Mouse (Mus musculus) E14TG2a.4 (cell line): ENCODE results near the gene Ripk3.

Source experiments
- H3K27me3 ChIP-seq: 2 replicates; pipeline ENCODE4 v1.6.1; 2014; ENCODE audit warnings: low read length, control low read depth; ENCODE audit not compliant: insufficient read depth
- H3K36me3 ChIP-seq: 2 replicates; pipeline ENCODE4 v1.6.1; 2014; ENCODE audit warnings: low read length, control low read depth; ENCODE audit not compliant: insufficient read depth
- H3K4me1 ChIP-seq: replicated peaks from 2 replicates; pipeline ENCODE4 v1.6.1; 2014; ENCODE audit warnings: low read depth, low read length, control low read depth
- H3K4me3 ChIP-seq: replicated peaks from 2 replicates; pipeline ENCODE4 v1.5.1; 2014; ENCODE audit warnings: mild to moderate bottlenecking, low read length
- H3K9me3 ChIP-seq: 2 replicates; pipeline ENCODE4 v1.6.1; 2014; ENCODE audit warnings: low read length, control low read depth
- CTCF ChIP-seq: conservative IDR thresholded peaks from 2 replicates; pipeline ENCODE4 v1.5.1; 2014; ENCODE audit warnings: low read length
- NANOG ChIP-seq: IDR thresholded peaks from 2 replicates; pipeline ENCODE4 v1.6.1; 2014; ENCODE audit warnings: borderline replicate concordance, low read length, mixed read lengths
- POU5F1 ChIP-seq: IDR thresholded peaks from 2 replicates; pipeline ENCODE4 v1.6.1; 2014; ENCODE audit warnings: low read length, borderline replicate concordance

Gene Ripk3

DNA sequence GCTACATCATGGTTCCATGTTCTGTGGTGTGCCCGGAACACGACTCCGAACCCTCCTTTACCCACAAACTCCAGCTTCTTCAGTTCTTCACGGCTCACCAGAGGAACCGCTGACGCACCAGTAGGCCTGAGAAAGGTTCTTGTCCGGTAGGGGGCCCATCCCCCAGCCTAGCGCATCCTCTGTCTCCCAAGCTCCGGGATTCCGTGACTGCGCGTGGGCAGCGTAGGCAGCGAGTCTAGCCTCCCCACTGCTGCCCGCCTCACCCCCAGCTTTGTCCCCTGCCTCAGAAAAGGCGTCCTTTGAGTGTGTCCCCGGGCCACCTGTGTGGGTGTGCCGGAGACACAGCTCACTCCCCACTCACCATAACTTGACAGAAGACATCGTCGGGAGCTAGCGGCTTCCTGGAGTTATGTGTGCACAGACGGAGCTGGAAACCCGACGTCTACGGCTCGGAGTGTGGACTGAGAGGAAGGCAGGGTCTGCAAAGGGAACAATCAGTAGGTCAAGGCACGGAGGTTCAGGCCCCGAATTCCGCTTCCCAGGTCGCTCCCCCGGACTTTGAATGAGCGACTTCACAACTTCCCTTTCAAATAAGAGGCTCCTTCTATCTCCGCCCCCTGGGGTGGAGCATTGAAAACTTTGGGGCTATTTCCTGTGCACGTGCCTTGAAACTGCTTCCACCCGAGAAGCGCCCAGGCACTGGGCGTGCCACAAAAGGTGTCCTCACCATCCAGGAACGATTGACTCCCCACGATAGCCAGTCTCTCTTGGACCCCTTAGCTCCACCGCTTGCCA lies at the start of gene Ripk3:
Ripk3 (minus strand) TSS at position 610 of the 795 bp plus-strand sequence.
- H3K36me3 ChIP-seq: peaks cover 20% of the 10 kb centered on the region
- H3K27me3 ChIP-seq: peaks cover 77% of the 10 kb centered on the region
- H3K4me1 ChIP-seq: peaks cover 25% of the 10 kb centered on the region
- 0 out of 2 replicates have a peak, but pooled peaks have one; percentile 14 for TF ChIP-seq CTCF
- 0 out of 2 replicates have a peak, but pooled peaks have one; percentile 33 for TF ChIP-seq NANOG
- no peak for TF ChIP-seq POU5F1
- no peaks in the 10 kb centered on the region for H3K9me3 ChIP-seq
- peak within 1 kb of the TSS; percentile 78 for H3K4me3 ChIP-seq

DNA sequence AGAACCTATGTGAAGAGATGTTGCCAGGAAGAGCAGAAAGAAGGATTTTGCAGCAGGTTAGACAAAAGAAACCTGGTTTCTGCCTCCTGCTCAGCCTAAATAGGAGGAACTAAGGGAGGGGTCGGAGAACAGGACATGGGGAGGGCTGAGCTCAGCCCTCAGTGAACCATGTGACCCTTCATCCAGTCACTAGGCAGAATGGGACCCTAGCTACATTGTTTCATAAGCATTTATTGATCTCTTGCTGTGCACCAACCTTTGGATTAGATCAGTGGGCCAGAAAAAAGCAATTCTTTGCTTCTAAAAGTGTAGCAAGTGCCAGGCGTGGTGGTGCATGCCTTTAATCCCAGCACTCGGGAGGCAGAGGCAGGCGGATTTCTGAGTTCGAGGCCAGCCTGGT lies 49.6 kb upstream of the Ripk3 start:
- no peaks in the 10 kb centered on the region for H3K9me3 ChIP-seq
- H3K4me1 ChIP-seq: peaks cover 75% of the 10 kb centered on the region
- H3K27me3 ChIP-seq: no peaks in the 10 kb centered on the region
- no peak overlapping the region for H3K4me3 ChIP-seq
- TF ChIP-seq CTCF (no peak), NANOG (no peak), POU5F1 (no peak)
- H3K36me3 ChIP-seq: peaks cover 7% of the 10 kb centered on the region; the same call in 1 of the 2 replicates

DNA sequence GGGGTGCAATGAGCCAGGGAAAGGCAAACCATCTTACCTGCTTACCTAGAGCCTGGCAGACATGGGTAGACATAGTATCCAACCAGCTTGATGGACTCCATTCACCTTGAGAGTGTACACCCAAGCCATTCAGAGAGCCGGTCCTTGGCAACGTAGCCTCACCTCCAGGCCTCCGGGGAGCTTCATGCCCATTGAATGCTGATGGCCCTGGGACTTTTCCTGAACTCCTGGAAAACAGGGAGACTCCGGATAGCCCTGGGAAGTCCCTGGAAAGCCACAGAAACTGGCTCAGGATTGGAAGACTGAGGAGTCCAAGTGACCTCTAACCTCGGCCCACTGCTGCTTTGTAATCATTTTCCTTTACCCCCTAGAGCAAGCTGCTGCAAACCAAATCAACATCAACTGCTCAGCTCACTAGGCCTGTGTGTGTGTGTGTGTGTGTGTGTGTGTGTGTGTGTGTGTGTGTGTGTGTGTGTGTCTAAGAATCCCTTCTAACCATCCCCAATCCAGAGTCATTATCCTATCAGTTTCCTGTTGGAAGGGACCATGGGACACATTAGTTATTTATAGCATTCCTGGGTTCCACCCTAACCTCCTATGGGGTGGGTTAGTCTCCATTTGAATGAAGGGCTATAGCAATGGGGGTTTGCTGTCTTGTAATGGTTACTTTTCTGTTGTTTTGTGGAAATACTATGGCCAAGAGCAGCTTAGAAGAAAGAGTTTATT lies 46.3 kb upstream of the Ripk3 start:
- no peaks in the 10 kb centered on the region for H3K9me3 ChIP-seq
- H3K4me1 ChIP-seq: peaks cover 93% of the 10 kb centered on the region
- H3K27me3 ChIP-seq: no peaks in the 10 kb centered on the region
- H3K4me3 ChIP-seq: peak overlapping the region; percentile 68
- H3K36me3 ChIP-seq: peaks cover 29% of the 10 kb centered on the region
- TF ChIP-seq CTCF (no peak), NANOG (no peak; the same call in 1 of the 2 replicates), POU5F1 (no peak)

DNA sequence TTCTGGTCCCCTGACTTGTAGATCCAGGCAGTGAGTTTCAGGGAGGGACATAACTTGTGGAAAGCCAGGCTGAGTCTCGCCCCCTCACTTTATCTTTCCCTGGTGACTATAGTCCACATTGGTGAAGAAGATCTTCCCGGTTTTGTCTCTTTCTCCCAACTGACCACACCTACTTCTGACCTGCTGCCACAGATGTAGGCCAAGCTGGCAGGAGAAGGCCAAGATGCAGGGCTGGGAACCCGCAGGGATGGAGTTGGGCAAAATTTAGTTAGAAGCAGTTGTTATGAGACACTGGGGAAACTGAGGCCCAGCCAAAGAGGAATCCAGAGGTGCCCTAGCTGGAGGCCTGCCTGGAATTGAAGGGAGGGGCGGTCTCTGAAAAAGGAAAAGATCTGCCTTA lies 44.5 kb upstream of the Ripk3 start:
- TF ChIP-seq NANOG (no peak), CTCF (no peak), POU5F1 (no peak)
- Histone ChIP-seq H3K4me1 (peaks cover 95% of the 10 kb centered on the region), H3K27me3 (peaks cover 5% of the 10 kb centered on the region; the same call in 1 of the 2 replicates), H3K36me3 (peaks cover 47% of the 10 kb centered on the region), H3K9me3 (no peaks in the 10 kb centered on the region), H3K4me3 (peak overlapping the region; percentile 68)

DNA sequence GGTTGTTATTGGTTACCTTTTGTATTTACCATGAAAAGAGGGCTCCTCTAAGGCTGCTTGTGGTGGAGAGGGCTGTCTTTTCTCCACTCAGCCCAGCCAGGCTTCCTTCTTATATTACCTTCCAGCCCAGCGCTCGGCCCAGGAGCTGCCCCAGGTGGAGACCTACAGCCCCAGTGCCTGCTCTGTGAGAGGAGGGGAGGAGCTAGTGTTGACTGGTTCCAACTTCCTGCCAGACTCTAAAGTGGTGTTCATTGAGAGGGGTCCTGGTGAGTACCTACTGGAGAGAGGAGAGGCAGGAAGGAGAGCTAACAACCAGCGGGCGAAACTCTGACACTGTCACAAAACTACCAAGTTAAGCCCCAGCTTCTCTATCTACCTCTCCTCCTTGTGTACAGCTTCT lies 41.7 kb upstream of the Ripk3 start:
- Histone ChIP-seq H3K4me3 (0 out of 2 replicates have a peak overlapping the region, but pooled peaks have one; percentile 68), H3K36me3 (peaks cover 64% of the 10 kb centered on the region), H3K4me1 (peaks cover 95% of the 10 kb centered on the region), H3K27me3 (peaks cover 23% of the 10 kb centered on the region), H3K9me3 (no peaks in the 10 kb centered on the region)
- TF ChIP-seq NANOG (no peak), CTCF (no peak), POU5F1 (no peak)

DNA sequence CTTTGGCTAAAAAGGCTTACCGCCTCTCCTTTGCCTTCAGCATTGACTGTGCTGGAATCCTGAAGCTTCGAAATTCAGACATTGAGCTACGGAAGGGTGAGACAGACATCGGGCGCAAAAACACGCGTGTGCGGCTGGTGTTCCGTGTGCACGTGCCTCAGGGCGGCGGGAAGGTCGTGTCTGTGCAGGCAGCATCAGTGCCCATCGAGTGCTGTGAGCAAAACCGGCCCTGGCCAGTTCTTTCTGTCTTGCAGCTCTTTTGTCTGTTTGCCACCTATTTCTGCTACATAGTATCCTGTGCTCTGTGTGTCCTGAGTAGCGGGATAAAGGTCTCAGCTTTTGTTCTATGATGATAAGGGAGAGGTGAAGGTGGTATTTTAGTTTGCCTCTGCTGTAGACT lies 41.2 kb upstream of the Ripk3 start:
- TF ChIP-seq POU5F1: no peak
- no peak for TF ChIP-seq NANOG
- TF ChIP-seq CTCF: no peak
- H3K27me3 ChIP-seq: peaks cover 23% of the 10 kb centered on the region
- H3K4me3 ChIP-seq: peak overlapping the region; percentile 50

DNA sequence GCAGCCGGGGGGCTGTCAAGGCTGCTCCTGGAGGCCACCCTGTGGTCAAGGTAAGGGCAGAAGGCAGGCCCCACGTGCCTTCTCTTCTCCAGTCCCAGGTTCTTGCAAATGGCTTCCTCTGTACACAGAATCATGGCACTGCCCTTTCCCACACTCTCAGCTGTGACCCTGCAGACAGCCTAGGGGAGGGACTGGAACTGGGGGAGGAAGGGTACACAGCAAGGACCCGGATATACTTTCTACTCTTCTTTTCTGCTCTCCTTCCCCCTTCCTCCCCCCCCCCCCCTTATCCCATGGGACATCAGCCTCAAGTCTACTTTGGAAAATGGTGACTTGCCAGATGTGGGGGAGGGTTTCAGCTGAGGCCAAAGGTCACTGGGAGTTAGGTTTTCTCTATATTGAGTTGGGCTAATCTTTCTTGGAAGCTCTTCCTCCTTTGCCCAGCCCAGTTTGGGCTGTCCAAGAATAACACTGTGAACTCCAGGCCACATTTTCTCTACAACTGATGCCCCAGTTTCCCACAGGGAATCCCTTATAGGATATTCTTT lies 40.1 kb upstream of the Ripk3 start:
- no peaks in the 10 kb centered on the region for H3K9me3 ChIP-seq
- TF ChIP-seq POU5F1 (no peak), NANOG (no peak), CTCF (no peak)
- peaks cover 60% of the 10 kb centered on the region for H3K36me3 ChIP-seq
- peaks cover 23% of the 10 kb centered on the region for H3K27me3 ChIP-seq
- H3K4me1 ChIP-seq: peaks cover 94% of the 10 kb centered on the region
- peak overlapping the region; percentile 50; the same call in 1 of the 2 replicates for H3K4me3 ChIP-seq

More for the DNA sequence above, 41.2 kb upstream of the Ripk3 start:
- Histone ChIP-seq H3K36me3 (peaks cover 64% of the 10 kb centered on the region), H3K4me1 (peaks cover 95% of the 10 kb centered on the region), H3K9me3 (no peaks in the 10 kb centered on the region)

DNA sequence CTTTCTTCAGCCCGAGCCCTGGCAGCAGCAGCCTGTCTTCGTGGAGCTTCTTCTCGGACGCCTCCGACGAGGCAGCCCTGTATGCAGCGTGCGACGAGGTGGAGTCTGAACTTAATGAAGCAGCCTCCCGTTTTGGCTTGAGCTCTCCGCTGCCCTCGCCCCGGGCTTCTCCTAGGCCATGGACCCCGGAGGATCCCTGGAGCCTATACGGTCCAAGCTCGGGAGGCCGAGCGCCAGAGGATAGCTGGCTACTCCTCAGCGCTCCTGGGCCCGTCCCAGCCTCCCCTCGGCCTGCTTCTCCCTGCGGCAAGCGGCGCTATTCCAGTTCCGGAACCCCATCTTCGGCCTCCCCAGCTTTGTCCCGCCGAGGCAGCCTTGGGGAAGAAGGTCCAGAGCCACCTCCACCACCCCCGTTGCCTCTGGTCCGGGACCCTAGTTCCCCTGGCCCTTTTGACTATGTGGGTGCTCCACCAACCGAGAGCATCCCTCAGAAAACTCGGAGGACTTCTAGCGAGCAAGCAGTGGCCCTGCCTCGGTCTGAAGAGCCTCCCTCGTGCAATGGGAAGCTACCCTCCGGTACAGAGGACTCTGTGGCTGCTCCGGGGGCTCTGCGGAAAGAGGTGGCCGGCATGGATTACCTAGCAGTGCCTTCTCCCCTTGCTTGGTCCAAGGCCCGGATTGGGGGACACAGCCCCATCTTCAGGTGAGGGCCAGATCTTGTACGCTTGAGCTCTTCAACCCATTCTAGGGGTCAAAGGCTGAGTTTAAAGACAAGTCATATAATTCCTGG lies 38.1 kb upstream of the Ripk3 start:
- H3K36me3 ChIP-seq: peaks cover 47% of the 10 kb centered on the region
- peaks cover 23% of the 10 kb centered on the region for H3K27me3 ChIP-seq
- TF ChIP-seq NANOG (no peak), POU5F1 (no peak), CTCF (no peak)
- peaks cover 84% of the 10 kb centered on the region for H3K4me1 ChIP-seq
- H3K9me3 ChIP-seq: no peaks in the 10 kb centered on the region
- peak overlapping the region; percentile 84 for H3K4me3 ChIP-seq
